Mouse (Mus musculus): ENCODE measurements at regions not wholly inside any gene's neighbourhood (a gene's known extent, or its start where the extent isn't known, plus 50 kb on each side); places are given as distances from the start of the nearest gene placed in this dataset.
A peak's percentile ranks its signal among the peaks of the same experiment; 100 is the strongest.

DNA sequence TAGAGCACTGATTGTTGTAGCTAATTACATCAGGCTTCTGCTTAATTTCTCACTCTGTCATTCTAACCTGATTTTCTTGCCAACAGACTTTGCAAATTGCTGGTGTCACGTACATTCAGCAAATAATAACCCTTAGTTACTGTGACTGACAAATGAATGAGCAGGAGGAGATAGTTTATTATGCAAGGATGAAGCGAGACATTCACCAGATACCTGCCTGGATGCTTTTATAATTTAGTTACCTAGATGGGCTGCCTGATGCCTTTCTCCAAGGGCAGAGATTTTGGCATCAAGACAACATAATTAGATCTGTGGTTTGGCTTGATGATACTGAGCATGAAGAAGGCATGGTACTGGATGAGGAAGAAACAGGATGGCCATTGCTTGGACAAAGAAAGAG is 233.6 kb downstream of the Fbxo8 start:
- Histone ChIP-seq H3K4me3 (ENCODE audit: low read depth, low read length) (no peak overlapping the region), H3K9me3 (ENCODE audit: low read length) (no peaks in the 10 kb centered on the region), H3K4me2 (ENCODE audit: low read depth, low read length) (no peak overlapping the region), H3K27me3 (ENCODE audit: insufficient read depth, low read length) (no peaks in the 10 kb centered on the region), H3K9ac (replicated peaks) (no peak overlapping the region), H3K27ac (ENCODE audit: low read depth) (no peak overlapping the region), H3K4me1 (ENCODE audit: insufficient read depth) (no peaks in the 10 kb centered on the region), H3K36me3 (replicated peaks; ENCODE audit: insufficient read depth, low read length) (no peaks in the 10 kb centered on the region)
- DNase-seq (no peak), ATAC-seq (no peak)
- no peak for TF ChIP-seq EP300 (IDR thresholded peaks at IDR 0.05; ENCODE audit: low read depth)
- 55% methylated on average over 2 of the region's 2 CpGs for WGBS (ENCODE audit: insufficient replicate concordance)

DNA sequence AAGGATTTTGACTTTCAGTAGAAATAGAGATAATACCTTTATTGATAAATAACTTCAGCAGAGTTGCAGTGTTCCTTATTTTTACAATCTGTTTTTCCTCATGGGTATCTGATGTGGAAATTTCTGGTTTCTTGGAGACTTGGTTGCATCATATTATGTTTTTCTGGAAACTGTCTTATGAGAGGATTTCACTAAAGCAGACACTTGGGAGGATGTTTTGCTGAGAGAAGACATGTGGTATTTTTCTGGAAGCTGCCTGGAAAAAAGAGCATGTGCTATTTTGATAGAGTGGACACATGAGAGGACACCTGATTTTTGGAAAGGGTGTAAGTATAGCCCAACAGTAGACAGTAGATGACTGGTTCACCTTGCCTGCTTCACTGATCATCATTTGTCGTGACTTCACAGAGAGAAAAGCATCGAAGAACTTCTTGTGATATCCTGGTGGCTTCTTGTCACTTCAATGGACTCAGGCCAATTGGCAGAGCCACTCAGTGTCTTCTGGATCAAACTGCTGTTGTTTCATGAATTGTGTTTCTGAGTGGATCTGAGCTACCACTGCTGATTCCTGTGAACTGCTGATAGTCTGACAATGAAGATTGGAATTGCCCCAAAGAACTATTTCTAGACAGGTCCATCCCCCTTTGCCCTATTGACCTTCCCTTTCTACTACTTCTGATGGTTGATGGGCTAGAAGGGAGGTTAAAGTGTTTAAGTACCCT is 238.8 kb downstream of the Fbxo8 start:
- DNase-seq (no peak), ATAC-seq (no peak)
- no peaks in the 10 kb centered on the region for H3K4me1 ChIP-seq (ENCODE audit: insufficient read depth)
- H3K9ac ChIP-seq (replicated peaks): no peak overlapping the region
- H3K9me3 ChIP-seq (ENCODE audit: low read length): no peaks in the 10 kb centered on the region
- no peak overlapping the region for H3K27ac ChIP-seq (ENCODE audit: low read depth)
- H3K4me3 ChIP-seq (ENCODE audit: low read depth, low read length): no peak overlapping the region
- 71% methylated on average over 2 of the region's 2 CpGs for WGBS (ENCODE audit: insufficient replicate concordance)
- no peaks in the 10 kb centered on the region for H3K27me3 ChIP-seq (ENCODE audit: insufficient read depth, low read length)
- H3K4me2 ChIP-seq (ENCODE audit: low read depth, low read length): no peak overlapping the region
- TF ChIP-seq EP300 (IDR thresholded peaks at IDR 0.05; ENCODE audit: low read depth): no peak
- no peaks in the 10 kb centered on the region for H3K36me3 ChIP-seq (replicated peaks; ENCODE audit: insufficient read depth, low read length)

DNA sequence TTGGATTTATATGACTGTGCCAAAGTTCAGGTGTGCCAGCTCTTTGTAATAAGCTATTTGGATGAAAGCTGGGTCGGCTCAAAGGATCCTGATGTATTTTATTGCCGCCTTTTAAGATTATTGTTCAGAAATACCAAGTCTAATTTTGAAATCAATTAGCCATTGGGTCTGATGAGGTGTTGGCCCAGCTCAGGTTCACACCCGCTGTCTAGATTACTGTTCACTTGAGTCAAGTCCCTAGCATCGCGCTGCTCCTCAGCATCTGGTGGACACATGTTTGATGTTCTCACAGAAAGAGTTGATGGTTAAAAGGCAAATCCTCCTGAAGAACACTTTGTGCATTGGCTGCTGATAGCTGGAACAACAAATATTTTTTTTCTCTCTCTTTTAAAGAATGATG is 281.8 kb downstream of the Fbxo8 start:
- Histone ChIP-seq H3K27ac (ENCODE audit: low read depth) (no peak overlapping the region), H3K4me1 (ENCODE audit: insufficient read depth) (no peaks in the 10 kb centered on the region), H3K27me3 (ENCODE audit: insufficient read depth, low read length) (no peaks in the 10 kb centered on the region), H3K4me3 (ENCODE audit: low read depth, low read length) (no peak overlapping the region), H3K4me2 (ENCODE audit: low read depth, low read length) (no peak overlapping the region), H3K9me3 (ENCODE audit: low read length) (no peaks in the 10 kb centered on the region; the same call in 1 of the 2 replicates), H3K9ac (replicated peaks) (no peak overlapping the region), H3K36me3 (replicated peaks; ENCODE audit: insufficient read depth, low read length) (no peaks in the 10 kb centered on the region)
- DNase-seq: no peak
- WGBS (ENCODE audit: insufficient replicate concordance): 84% methylated on average over 5 of the region's 5 CpGs
- TF ChIP-seq EP300 (IDR thresholded peaks at IDR 0.05; ENCODE audit: low read depth): no peak
- TF ChIP-seq CTCF (IDR thresholded peaks at IDR 0.05; ENCODE audit: low read depth): no peak
- ATAC-seq: no peak

DNA sequence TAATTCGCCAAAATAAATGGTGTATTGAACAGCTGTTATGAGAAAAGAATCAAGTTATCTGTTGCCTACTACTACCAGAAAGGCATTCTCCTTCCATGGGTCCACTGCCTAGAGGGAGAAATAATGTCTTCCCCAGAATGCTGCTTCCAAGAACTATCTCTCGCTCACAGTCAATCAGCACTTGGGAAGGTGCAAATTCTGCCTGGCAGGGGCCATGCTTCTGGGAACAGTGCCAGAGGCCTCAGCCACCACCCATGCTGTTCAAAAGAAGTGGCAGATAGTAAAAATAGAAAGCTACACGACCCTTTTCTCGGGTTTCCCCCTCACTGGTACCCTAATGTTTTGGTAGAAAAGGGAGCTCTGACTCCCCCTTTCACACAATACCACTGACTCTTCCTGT is 282.2 kb downstream of the Fbxo8 start:
- H3K4me2 ChIP-seq (ENCODE audit: low read depth, low read length): no peak overlapping the region
- H3K4me1 ChIP-seq (ENCODE audit: insufficient read depth): no peaks in the 10 kb centered on the region
- H3K27ac ChIP-seq (ENCODE audit: low read depth): no peak overlapping the region
- no peak overlapping the region for H3K4me3 ChIP-seq (ENCODE audit: low read depth, low read length)
- H3K9ac ChIP-seq (replicated peaks): no peak overlapping the region
- no peaks in the 10 kb centered on the region; the same call in 1 of the 2 replicates for H3K9me3 ChIP-seq (ENCODE audit: low read length)
- DNase-seq: no peak
- no peaks in the 10 kb centered on the region for H3K36me3 ChIP-seq (replicated peaks; ENCODE audit: insufficient read depth, low read length)
- no peak for ATAC-seq
- 44% methylated on average over 4 of the region's 4 CpGs for WGBS (ENCODE audit: insufficient replicate concordance)
- no peaks in the 10 kb centered on the region for H3K27me3 ChIP-seq (ENCODE audit: insufficient read depth, low read length)
- TF ChIP-seq EP300 (IDR thresholded peaks at IDR 0.05; ENCODE audit: low read depth): no peak
- TF ChIP-seq CTCF (IDR thresholded peaks at IDR 0.05; ENCODE audit: low read depth): no peak

DNA sequence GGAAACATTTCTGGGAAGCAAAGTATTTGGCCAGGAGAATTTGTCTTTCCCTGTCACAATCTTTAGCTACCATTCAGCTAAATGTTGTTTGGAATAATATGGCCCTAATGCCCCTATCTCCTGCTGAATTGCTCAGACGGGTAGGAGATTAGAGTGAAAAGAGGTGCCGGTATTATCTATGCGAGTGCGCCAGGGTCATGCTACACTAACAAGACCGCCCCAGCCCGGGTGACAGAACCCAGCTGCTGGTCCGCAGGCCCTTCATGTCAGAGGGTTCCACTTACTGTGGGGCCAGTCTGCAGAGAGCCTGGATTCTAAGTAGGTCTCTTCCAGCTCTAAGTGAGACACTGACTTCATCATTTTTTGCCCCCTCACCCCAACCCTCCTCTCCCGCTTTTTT is 332.6 kb downstream of the Fbxo8 start:
- ATAC-seq: no peak
- Histone ChIP-seq H3K4me3 (ENCODE audit: low read depth, low read length) (no peak overlapping the region), H3K9ac (replicated peaks) (no peak overlapping the region), H3K9me3 (ENCODE audit: low read length) (no peaks in the 10 kb centered on the region), H3K36me3 (replicated peaks; ENCODE audit: insufficient read depth, low read length) (no peaks in the 10 kb centered on the region), H3K4me2 (ENCODE audit: low read depth, low read length) (no peak overlapping the region), H3K4me1 (ENCODE audit: insufficient read depth) (no peaks in the 10 kb centered on the region), H3K27ac (ENCODE audit: low read depth) (no peak overlapping the region), H3K27me3 (ENCODE audit: insufficient read depth, low read length) (no peaks in the 10 kb centered on the region)
- WGBS (ENCODE audit: insufficient replicate concordance): 48% methylated on average over 8 of the region's 8 CpGs
- TF ChIP-seq CTCF (IDR thresholded peaks at IDR 0.05; ENCODE audit: low read depth) (no peak), EP300 (IDR thresholded peaks at IDR 0.05; ENCODE audit: low read depth) (no peak)
- peak; percentile 18 for DNase-seq

DNA sequence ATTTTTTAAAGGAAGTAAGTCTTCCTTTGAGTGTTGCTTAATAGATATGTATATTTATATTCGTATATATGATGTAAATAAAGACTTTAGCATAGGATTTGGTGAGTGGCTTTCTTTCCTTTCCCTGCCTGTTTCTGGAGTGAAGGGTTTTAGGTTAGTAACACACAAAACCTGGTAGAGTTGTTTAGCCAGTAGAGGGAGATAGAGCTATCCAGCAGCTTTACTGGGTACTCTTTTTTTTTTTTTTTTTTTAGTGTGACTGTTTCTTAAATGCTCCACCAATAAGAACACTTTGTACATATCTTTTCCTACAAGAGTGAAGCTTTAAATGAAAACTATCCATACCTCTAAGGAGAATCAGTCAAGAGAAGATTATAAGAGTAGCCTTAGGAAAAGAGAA is 333.3 kb downstream of the Fbxo8 start:
- no peak for DNase-seq

DNA sequence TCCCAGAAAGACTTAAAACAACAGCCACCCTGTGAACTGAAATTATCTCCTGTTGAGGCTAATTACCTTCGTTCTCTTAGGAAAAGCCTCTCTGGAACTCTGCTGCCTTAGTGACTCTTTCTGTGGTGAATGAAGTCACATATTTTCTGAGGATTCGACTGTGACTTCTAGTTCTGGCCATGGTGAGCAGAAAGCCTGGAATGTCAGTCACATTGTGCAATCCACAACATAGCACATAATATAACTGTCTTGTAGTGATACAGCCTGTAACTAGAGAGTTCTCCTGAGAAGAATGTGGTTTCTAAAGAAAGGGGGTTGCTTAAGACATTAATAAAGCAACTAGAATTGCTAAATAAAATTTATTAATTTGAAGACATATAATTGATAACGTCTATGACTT is 342.7 kb downstream of the Fbxo8 start:
- H3K27me3 ChIP-seq (ENCODE audit: insufficient read depth, low read length): no peaks in the 10 kb centered on the region
- no peaks in the 10 kb centered on the region for H3K4me1 ChIP-seq (ENCODE audit: insufficient read depth)
- no peak overlapping the region for H3K9ac ChIP-seq (replicated peaks)
- WGBS (ENCODE audit: insufficient replicate concordance): 54% methylated on average over 3 of the region's 3 CpGs
- H3K27ac ChIP-seq (ENCODE audit: low read depth): no peak overlapping the region
- no peak for ATAC-seq
- no peak for DNase-seq
- TF ChIP-seq CTCF (IDR thresholded peaks at IDR 0.05; ENCODE audit: low read depth): no peak
- no peak for TF ChIP-seq EP300 (IDR thresholded peaks at IDR 0.05; ENCODE audit: low read depth)
- no peak overlapping the region for H3K4me2 ChIP-seq (ENCODE audit: low read depth, low read length)
- H3K36me3 ChIP-seq (replicated peaks; ENCODE audit: insufficient read depth, low read length): no peaks in the 10 kb centered on the region
- H3K9me3 ChIP-seq (ENCODE audit: low read length): no peaks in the 10 kb centered on the region
- no peak overlapping the region for H3K4me3 ChIP-seq (ENCODE audit: low read depth, low read length)

More for the DNA sequence above, 333.3 kb downstream of the Fbxo8 start:
- no peak overlapping the region for H3K4me3 ChIP-seq (ENCODE audit: low read depth, low read length)
- H3K4me2 ChIP-seq (ENCODE audit: low read depth, low read length): no peak overlapping the region
- 24% methylated on average over 1 of the region's 1 CpGs for WGBS (ENCODE audit: insufficient replicate concordance)
- no peak for ATAC-seq
- H3K27ac ChIP-seq (ENCODE audit: low read depth): no peak overlapping the region
- H3K27me3 ChIP-seq (ENCODE audit: insufficient read depth, low read length): no peaks in the 10 kb centered on the region
- no peaks in the 10 kb centered on the region for H3K9me3 ChIP-seq (ENCODE audit: low read length)
- H3K4me1 ChIP-seq (ENCODE audit: insufficient read depth): no peaks in the 10 kb centered on the region
- no peaks in the 10 kb centered on the region for H3K36me3 ChIP-seq (replicated peaks; ENCODE audit: insufficient read depth, low read length)
- no peak overlapping the region for H3K9ac ChIP-seq (replicated peaks)
- TF ChIP-seq CTCF (IDR thresholded peaks at IDR 0.05; ENCODE audit: low read depth) (peak; percentile 42), EP300 (IDR thresholded peaks at IDR 0.05; ENCODE audit: low read depth) (no peak)
